Mouse (Mus musculus) adrenal gland (tissue): Measurements from ENCODE around the gene Scaf8.
"Not testable (repeated sequence)": the region's sequence is repeated elsewhere in the genome, so short reads cannot be mapped to it uniquely, and the experiment has no call there.

Source experiments
- intact Hi-C: fragments of 180-260 bp; cut with DNase I; formaldehyde crosslinking; loops from one replicate; pipeline ENCODE4 v1.15.1; 2025
- long read RNA-seq, 2 experiments: library from polyadenylated mRNA; unstranded; transcript quantifications; one replicate each; pipeline ENCODE4 v2.0.0; 2020; ENCODE audit warnings: borderline replicate concordance in 1 of 2; ENCODE audit not compliant: insufficient replicate concordance in 1 of 2

Scaf8 gene
- long read RNA-seq, experiment 1, partial matches to known transcripts = 5 of 15 reads
- long read RNA-seq, experiment 1, other reads (novel, unspliced or antisense) = 10 of 15 reads
- long read RNA-seq, experiment 2, full-length matches to known transcripts = 3 of 10 reads
- long read RNA-seq, experiment 2, partial matches to known transcripts = 2 of 10 reads
- long read RNA-seq, experiment 2, other reads (novel, unspliced or antisense) = 5 of 10 reads

DNA sequence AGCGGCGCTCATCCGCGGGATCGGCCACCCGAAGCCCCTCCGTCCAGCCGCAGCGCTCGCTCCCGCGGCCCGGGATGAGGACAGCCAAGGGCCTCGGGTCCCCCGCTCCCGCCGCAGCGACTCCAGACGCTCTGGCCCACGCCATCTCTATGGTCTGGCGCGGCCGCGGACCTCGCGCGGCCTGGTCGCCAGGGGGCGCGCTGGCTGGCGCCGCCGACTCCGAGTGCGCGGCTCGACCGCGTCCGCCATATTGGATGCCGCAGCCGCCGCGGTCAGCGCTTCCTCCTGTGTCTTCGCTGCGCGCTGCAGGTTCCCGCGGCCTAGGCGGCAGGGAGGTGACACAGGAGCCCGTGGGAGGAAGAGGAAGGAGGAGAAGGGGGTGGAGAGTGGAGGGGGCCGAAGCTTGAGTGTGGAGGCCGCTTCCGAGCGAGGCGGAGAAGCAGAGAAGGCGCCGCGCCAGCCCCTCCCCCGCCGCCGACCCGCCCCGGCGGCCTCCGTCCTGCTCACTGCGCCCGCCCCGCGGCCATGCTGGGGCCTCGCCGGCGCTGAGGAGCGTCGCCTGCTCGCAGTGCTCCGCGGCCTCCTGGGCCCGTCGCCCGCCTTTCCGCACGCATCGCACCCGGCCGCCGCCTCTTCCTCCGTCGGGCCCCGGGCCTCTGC lies at the start of gene Scaf8:
Scaf8 (plus strand) TSS at position 253 of the 660 bp plus-strand sequence.
- intact Hi-C loops = loop anchor here (5.0 kb wide), 1 partner anchor 107 kb away; no protein-coding TSS in a partner anchor

DNA sequence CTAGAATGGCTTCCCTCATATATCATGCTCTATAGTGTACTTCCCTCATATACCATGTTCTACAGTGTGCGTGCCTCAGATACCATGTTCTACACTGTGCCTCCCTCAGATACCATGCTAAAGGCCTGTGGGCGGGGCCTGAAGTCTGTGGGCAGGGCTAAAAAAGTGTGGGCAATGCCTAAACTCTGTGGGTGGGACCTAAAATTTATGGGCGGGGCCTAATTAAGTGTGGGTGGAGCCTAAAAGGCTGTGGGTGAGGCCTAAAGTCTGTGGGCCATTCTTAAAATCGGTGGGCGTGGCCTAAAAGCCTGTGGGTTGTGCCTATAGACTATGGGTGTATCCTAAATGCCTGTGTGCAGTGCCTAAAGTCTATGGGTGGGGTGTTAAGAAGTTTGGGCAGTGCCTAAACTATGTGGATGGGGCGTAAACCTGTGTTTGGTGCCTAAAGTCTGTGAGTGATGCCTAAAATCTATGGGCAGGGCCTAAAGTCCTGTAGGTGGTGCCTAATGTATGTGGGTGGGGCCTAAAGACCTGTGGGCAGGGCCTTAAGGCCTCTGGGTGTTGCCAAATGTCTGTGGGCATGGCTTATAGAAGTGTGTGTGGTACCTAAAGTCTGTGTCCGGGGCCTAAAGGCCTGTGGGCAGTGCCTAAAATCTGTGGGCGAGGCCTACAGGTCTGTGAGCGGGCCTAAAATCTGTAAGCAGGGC lies 39.5 kb upstream of the Scaf8 start:
- intact Hi-C loops = no loop called here

- intact Hi-C loops = no loop called here
Measured at GRCm38 (mm10) chr17:3075873-3076245, 38.9 kb upstream of the Scaf8 start.

- intact Hi-C loops = not testable (repeated sequence)
Measured at GRCm38 (mm10) chr17:3077936-3078335, 36.8 kb upstream of the Scaf8 start.

- intact Hi-C loops = not testable (repeated sequence)
Measured at GRCm38 (mm10) chr17:3080587-3081349, 34.0 kb upstream of the Scaf8 start.

GRCm38 (mm10) chr17:3081512-3082100 lies 33.2 kb upstream of the Scaf8 start:
- intact Hi-C loops = not testable (repeated sequence)

DNA sequence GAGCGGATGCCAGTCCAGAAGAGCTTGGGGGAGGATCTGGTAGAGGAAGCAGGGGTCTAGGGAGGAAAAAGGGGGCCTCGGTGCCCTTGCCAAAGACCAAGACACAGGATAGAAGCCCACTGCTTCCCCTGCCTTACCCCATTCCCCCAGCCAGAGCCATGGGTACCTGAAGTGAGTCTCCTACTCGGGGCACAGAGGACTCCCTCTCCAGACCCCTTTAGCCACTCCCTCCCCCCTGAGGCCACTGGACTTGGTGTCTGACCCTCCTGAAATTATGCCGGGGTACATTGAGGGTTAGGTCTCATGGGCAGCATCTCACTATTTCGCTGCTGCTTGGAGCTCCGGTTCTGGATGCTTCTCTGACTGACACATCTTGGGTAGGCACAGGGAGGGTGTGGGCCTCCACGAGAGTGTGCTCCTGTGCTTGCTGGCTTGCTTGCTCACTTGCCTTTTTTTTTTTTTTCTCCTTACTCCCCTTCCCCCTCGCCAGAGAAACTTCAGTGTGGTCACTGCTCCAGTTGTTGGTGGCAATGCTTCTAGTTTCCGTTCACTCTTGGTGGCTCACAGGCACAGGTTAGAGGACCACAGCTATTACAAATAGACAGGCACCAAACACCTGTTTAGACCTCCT lies 32.5 kb upstream of the Scaf8 start:
- intact Hi-C loops = not testable (repeated sequence)

GRCm38 (mm10) chr17:3082756-3083749 lies 31.7 kb upstream of the Scaf8 start:
- intact Hi-C loops = not testable (repeated sequence)

- intact Hi-C loops = no loop called here
Measured at GRCm38 (mm10) chr17:3083886-3084550, 30.8 kb upstream of the Scaf8 start.

DNA sequence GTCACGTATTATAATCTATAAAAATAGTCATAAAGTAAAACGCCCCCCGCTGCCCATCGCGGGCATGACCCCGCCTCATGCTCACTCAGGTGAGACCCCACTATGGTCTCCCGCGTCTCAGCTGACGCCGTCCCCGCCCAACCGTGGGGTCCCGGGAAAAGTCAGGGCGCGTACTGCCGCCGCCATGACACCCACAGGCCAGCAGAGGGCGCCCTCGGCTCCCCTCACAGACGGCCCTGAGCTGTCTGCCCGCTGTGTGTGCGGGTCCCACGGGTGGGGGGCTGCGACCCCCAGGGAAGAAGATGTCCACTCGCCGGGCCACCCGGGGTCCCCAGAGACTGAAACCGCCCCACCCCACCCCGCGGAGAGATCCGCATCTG lies 30.2 kb upstream of the Scaf8 start:
- intact Hi-C loops = no loop called here

DNA sequence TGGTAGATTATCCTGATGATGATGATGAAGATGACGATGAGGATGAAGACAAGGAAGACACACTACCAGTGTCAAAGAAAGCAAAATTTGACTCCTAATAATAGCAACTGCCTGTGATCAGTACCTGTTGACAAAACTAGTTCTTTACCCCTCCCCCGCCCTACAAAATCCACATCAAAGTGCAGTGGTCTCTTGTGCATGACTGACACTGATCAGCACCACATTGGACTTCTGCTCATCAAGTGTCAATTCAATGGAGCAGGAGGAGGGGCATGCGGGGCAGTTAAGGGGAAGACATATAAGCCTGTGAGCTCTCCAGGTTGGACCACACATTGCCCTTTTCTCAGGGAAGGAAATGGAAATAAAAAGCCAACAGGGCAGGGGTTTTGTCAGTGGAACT lies 29.6 kb upstream of the Scaf8 start:
- intact Hi-C loops = no loop called here

- intact Hi-C loops = no loop called here
Measured at GRCm38 (mm10) chr17:3092682-3093081, 22.1 kb upstream of the Scaf8 start.

GRCm38 (mm10) chr17:3099273-3099672 lies 15.5 kb upstream of the Scaf8 start:
- intact Hi-C loops = loop anchor here (5.0 kb wide), 1 partner anchor 123 kb away; no protein-coding TSS in a partner anchor

DNA sequence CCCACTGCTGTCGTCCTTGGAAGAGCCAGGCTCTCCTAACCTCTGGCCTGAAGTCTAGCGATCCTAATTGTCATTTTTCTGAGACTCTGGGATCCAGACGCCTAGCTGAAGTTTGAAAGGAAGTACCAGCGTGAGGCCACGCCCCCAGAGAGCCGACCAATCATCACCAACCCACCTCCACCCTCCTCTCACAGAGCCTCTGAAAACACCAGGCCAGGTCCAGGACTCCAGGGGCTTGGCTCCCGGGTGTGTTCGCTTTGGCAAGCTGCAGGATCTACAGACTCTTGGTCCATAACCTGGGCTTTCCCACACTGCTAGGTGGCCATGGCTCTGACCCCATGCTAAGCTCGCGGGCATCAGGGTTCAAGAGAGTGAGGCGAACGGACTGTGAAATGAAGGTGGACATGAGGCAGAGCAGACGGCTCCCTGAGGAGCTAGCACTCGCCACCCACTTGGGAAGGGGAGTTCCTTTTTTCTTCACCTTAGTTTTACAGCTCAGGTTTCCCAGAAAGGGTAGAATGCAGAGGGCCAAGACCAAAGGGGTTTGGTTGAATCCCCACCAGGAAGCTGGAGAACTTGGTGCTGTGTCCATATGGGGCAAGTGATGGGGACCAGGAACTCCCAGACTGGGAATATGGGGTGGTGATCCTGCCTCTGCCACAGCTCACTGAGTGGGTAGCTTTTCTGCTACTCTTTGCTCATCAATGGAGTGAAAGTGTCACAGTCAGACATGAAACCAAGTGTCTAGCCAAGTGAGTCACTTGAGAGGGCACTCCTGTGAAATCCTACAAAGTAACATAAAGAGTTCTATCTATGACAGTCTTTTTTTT lies 12.2 kb upstream of the Scaf8 start:
- intact Hi-C loops = no loop called here

DNA sequence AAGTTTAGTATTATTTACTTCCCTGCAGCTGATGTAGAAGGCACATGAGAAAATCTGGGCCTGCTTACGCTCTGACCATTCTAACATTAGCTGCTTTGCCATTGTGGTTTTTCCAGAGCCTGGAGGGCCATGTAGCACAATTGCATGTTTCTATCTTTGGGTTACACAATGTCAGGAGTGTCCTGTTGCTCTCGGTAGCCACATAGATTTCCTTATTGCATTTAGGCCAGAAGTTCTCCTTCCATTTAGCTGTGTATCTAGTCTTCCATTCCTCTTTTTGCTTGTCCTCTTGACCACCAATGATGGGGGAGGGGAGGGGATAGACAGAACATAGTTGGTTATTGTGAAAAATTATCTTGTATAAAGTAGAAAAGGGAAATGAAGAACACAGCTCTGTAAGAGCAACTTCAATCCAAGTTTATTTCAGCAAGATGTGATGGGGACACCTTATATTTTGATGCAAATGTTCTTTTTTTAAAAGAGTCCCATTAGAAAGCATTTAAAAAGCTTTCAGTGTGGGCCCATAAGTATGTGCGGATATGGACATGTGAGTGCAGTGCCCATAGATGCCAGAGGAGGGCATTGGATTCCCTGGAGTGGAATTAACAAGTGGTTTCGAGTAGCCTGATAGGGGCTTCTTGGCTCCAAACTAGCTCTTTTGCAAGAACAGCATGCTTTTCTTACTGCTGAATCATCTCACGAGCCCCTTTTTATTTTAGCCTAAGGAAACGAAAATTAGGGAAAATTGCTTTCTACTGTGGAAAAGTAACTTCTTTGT lies 10.4 kb upstream of the Scaf8 start:
- intact Hi-C loops = no loop called here

DNA sequence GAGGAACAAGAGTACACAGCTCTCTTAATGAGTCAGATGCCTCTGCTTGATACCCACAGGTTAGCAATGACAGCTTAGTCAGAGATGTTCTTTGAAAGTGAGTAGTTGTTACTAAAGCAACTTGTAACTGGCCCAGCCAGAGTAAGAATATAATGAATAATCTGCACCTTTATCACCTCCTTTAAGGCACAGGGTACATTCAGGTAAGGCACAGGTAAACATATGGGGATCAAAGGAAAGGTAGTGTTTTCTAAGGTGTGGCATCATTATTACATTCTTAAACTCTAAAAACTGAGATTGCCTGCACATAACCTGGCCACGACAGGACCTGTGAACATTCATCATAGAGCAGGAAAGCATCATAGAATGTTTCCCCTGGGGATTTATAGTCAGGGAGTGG lies 9.8 kb upstream of the Scaf8 start:
- intact Hi-C loops = no loop called here

DNA sequence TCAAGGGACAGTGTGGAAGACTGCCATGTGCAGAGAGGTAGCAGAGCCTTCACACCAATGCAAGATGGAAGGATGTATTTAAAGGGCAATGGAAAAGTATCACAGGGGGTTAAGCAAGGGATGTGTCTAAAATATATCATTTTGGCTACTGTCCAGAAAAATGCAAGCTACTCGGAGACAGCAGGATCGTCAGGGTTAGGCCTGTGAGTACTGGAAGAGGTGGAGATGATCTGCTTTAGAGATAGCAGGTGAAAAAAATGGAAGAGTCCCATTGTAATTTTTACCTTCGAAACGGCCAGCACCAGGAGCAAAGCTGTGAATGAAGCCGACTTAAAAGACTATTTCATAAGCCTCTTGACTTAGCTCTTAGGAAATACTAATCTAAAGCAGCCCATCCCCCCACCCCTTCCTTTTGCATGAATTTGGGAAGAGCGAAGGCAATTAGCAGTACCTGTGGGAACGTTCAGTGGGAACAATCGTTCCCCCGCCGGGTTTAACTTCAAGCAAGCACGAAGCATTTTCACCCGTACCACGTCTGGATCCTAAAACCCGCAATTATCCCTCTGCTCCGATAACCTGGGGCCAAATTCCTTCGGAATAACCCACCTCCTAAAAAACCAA lies 925 bp upstream of the Scaf8 start:
- intact Hi-C loops = loop anchor here (5.0 kb wide), 1 partner anchor 108 kb away; no protein-coding TSS in a partner anchor
